In the genomic region with DNA sequence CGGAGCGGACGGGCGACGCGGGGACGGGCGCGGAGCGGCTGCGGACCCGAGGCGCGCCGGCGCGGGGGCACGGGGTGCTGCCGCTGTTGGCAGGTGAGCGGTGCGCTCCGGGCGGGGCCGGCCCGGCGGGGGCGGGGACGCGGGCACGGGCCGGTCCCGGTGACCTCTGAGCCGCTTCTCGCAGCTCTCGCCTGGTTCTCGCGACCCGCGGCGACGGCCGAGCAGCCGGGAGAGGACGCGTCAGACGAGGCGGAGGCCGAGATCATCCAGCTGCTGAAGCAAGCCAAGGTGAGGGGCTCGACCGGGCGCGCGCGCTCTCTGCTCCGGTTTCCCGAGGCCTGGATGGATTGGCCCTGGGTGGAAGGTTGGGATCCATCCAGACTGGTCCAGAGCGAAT, we compare ENCODE assay signal across 1 mouse cellular context.
TF ChIP-seq lines count a peak whose summit lies in the region.

No protein-coding gene starts in this region.

TF ChIP-seq in CH12.LX, 34 proteins besides CTCF, POLR2A, EP300 and RAD21:
- TF ChIP-seq ELF1 (IDR thresholded peaks at IDR 0.05; ENCODE audit: low read depth, low read length) (no peak), ZNF384 (IDR thresholded peaks at IDR 0.05; ENCODE audit: low read depth, low read length) (no peak), JUN (IDR thresholded peaks at IDR 0.05; ENCODE audit: insufficient read depth, low read depth, low read length) (no peak), PAX5 (IDR thresholded peaks at IDR 0.05; ENCODE audit: low read length) (no peak), USF1 (IDR thresholded peaks at IDR 0.05; ENCODE audit: low read depth, low read length) (no peak), NELFE (IDR thresholded peaks at IDR 0.05; ENCODE audit: low read depth, low read length) (no peak), CHD2 (IDR thresholded peaks at IDR 0.05; ENCODE audit: low read length) (peak; percentile 54), BHLHE40 (IDR thresholded peaks at IDR 0.05; ENCODE audit: low read depth, low read length) (peak; percentile 75), CHD1 (IDR thresholded peaks at IDR 0.05; ENCODE audit: low read depth, low read length) (no peak), RCOR1 (conservative IDR thresholded peaks at IDR 0.05; ENCODE audit: low read depth, low read length) (no peak), UBTF (IDR thresholded peaks at IDR 0.05; ENCODE audit: low read depth, low read length) (no peak; the same call in 1 of the 2 replicates), HCFC1 (IDR thresholded peaks at IDR 0.05; ENCODE audit: low read depth, low read length) (no peak), MAFK (IDR thresholded peaks at IDR 0.05; ENCODE audit: insufficient replicate concordance, low read length) (no peak), E2F4 (IDR thresholded peaks at IDR 0.05; ENCODE audit: insufficient replicate concordance, low read depth, low read length) (no peak)
TF ChIP-seq in CH12.LX: peak in this region for 2.
